Mouse (Mus musculus) ES-CJ7 (cell line): ENCODE measurements at regions not wholly inside any gene's neighbourhood (a gene's known extent, or its start where the extent isn't known, plus 50 kb on each side); places are given as distances from the start of the nearest gene placed in this dataset.

Source experiments
- DNase-seq: peaks from one replicate; pipeline ENCODE4 v3.0.0; 2011; ENCODE audit warnings: low read depth, low spot score

DNA sequence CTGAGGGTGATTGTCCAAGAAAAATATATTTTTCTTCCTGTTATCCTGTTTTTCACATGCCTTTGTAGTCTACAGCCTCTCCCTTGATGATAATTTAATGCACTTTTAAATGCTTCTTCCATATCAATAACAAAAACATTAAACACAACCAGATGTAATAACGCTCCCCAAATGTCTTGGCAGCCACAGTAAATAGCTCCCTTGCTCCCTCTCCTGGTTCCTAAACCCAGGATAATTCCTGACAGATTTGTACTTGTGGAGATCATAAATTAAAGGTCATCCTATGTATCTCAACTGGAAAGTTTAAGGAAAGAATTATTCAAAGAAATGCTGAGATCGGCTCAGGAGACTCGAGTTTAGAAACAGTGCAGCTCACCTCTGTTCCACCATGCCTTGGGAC is 306.6 kb downstream of the Arl4a start:
- DNase-seq: no peak

DNA sequence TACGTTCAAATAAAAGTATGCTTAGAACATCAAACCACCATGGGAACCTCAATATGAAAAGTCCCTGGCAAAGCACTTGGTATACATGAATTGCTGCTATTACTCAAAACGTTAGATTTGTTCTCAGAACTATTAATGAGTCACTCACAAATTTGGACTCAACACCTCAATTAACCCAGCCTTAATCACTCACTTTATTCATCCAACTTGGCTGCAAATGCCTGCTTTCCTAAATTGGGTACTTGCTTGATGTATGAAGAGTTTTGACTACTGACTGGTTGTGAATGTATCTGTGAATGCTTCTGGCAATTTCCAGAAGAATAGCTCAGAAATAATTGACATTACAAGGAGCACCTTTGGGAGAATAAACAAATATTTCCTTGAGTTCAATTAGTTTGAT is 308.6 kb downstream of the Arl4a start:
- DNase-seq: no peak

DNA sequence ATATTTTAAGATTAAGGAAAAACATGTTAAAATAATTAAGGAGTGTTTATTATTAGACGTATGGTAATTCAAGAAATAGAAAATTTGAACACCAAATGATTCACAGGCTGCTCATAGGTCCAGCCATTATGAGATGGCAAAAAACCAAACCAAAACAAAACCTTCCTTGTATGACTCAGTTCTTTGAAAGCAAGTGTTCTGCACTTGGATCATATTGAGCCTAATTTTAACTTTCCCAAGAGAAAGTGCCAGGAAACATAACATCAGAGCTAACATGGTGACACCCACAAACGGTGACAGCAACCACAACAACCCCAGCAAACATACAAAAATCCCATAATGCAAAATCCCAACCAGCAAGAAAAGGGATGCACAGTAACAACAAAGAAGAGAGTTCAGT is 313.7 kb downstream of the Arl4a start:
- DNase-seq: no peak

DNA sequence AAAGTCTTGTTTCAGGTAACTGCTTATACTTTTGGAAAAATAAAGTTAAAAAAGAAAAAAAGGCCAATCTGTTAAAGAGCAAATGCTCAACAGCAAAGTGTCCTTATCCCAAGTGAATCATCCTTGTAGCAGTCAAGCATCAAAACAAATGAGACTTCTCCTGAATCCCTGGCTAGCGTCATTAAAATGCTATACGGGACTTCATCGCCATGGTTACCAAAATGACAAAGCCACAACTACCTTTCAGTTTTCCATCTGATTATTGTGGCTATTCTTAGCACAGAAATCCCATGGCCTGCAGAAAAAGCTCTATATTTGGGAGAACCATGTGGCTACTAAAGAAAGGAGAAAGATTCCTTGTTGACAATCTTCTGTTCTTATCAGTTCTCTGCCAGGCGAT is 322.7 kb downstream of the Arl4a start:
- DNase-seq: no peak

GRCm38 (mm10) chr12:39714169-39714794 is 323.5 kb downstream of the Arl4a start:
- no peak for DNase-seq

DNA sequence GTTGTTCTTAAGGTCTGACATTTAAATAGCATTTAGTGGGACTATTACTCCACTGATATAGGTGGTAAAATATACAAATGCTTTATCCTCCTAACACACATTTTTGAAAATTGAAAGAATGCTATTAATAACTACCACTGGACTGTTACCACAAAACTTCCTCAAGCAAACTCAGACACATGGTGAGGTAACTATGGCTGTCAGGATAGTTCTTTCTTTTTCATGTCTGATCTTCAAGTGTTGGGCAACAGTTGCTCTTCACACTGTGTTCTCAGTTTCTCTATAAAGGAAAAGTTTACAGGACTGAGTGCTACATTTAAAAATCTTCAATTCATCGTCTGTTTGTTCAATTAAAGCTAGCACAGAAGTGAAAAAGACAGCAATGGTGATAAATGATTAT is 326.0 kb downstream of the Arl4a start:
- no peak for DNase-seq

DNA sequence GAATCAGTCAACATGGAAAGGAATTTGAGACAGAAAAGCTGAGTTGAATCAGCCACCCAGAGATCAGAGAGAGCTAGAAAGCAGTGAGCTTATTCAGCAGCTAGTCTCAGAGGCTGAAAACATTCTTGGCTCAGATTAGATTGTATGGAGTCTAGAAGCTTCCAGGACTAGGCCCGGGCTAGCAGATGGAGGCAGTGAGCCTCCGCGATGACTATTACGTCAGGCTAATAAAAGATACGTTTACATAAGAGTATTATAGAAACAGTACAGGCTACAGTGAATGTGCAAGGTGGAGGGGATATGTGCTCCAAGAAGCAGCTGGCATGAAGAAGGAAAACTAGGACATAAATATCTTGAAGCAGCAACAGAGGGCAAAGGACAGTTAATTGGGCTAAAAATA is 328.0 kb downstream of the Arl4a start:
- DNase-seq: no peak

- no peak for DNase-seq
Measured at GRCm38 (mm10) chr12:39697182-39697581, 340.6 kb downstream of the Arl4a start.

- no peak for DNase-seq
Measured at GRCm38 (mm10) chr12:39695322-39695721, 342.5 kb downstream of the Arl4a start.

DNA sequence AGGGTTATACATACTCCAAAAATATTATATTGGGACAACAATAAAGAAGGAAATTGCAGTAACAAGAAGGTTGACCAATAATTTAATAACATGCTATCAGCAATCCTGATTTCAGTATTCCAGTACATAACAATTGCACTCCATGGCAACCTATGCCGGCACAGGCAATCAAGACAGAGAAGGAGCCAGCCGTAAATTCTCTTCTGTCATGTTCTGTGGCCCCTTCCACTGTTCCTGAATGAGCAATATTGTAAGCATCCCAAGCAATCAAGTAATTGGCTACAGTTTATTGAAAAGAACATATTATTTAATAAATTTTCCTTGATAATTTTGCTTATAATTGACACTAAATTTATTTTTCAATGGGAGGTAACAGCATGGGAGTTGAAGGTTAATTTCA is 345.8 kb downstream of the Arl4a start:
- no peak for DNase-seq

GRCm38 (mm10) chr12:39685399-39685798 is 352.4 kb downstream of the Arl4a start:
- DNase-seq: no peak

DNA sequence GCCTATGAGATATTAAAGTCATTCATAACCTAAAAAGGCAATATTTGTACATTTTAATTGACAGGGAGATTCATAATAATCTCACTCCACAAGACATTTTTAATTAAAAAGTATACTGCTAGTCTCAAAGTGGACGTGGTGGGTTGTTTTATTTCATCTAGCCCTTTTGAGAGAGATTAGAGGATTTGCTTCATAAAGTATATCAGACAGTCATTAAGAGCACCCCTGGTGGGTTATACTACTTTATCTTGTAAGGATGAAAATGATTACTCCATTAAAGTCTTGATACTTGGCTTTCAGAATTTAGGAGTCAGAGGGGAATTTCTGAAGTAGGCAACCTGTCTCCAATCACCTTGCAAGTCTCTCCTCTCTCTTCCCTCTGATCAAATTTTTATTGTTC is 355.7 kb downstream of the Arl4a start:
- no peak for DNase-seq

- no peak for DNase-seq
Measured at GRCm38 (mm10) chr12:39675608-39676007, 362.2 kb downstream of the Arl4a start.

- DNase-seq: peak; percentile 68
Measured at GRCm38 (mm10) chr12:39667701-39668100, 370.1 kb downstream of the Arl4a start.

- DNase-seq: peak; percentile 74
Measured at GRCm38 (mm10) chr12:39665448-39665847, 372.4 kb downstream of the Arl4a start.

GRCm38 (mm10) chr12:39660420-39660819 is 377.4 kb downstream of the Arl4a start:
- no peak for DNase-seq

DNA sequence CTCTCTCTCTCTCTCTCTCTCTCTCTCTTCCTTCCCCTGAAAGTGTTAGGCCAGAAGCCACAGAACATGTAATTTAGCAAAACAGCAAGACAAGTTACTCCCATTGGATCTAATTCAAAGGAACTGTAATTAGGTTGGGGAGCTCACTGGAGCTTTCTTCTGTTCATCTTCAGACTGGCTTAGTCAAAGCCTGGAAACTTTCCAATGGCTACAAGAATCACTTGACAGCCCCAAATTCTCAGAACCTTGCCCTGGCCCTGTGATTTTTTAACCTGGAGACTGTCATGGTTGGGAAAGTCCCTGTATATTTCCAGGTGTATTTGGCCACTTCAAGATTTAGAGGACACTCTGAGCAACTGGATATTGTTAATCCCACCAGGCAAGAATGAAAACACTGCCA is 381.2 kb downstream of the Arl4a start:
- no peak for DNase-seq

GRCm38 (mm10) chr12:39648952-39649351 is 388.9 kb downstream of the Arl4a start:
- no peak for DNase-seq

GRCm38 (mm10) chr12:39646556-39646955 is 391.3 kb downstream of the Arl4a start:
- DNase-seq: no peak

DNA sequence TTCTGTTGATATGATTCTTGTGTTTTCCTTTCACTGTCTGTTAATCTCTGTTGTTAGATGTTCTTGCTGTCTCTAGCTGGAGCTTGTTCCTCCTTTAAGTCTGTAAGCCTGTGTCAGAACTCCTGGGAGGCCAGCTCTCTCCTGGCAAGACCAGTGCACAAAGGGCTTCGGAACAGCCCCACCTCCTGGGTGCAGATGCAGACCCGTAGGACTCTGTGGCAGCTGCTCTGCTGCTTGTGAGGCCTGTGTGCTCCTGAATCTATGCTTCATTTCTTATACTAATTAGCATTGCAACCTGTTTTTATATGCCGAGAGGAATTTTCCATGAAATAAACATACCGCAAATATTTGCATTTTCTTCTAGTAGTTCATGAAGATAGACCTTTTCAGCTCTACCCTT is 392.2 kb downstream of the Arl4a start:
- DNase-seq: no peak

- DNase-seq: no peak
Measured at GRCm38 (mm10) chr12:39639246-39639645, 398.6 kb downstream of the Arl4a start.

DNA sequence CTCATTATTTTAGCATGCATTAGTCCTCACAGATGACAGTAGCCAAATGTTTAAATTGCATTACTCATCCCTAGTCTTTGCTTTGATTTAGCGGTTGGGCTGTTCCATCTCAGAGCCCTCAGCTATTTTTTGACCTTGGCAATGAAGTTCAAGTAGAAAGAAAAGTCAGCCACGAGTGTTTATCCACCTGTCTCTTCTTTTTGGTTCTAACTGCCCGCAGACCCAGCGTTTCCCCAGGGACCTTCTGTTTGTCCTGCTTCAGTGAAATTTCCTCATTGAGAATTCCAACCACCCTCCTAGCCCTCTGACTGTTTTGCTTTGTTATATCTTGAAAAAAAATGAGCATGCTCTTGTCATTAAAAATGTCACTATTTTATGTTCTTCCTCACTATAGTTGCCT is 403.5 kb downstream of the Arl4a start:
- DNase-seq: no peak

- DNase-seq: no peak
Measured at GRCm38 (mm10) chr12:39621266-39621665, 416.6 kb downstream of the Arl4a start.

- DNase-seq: no peak
Measured at GRCm38 (mm10) chr12:39605289-39605688, 432.5 kb downstream of the Arl4a start.
